Mouse (Mus musculus) ovary, postnatal 36 days (tissue): Measurements from ENCODE around the gene Pxylp1.

Experiments used
- DNase-seq: peaks from one replicate; pipeline ENCODE4 v3.0.0; 2022; ENCODE audit warnings: low spot score, mixed read lengths

Gene Pxylp1

GRCm38 (mm10) chr9:96860380-96861091, 31.9 kb downstream of the Pxylp1 start:
- no peak for DNase-seq

- no peak for DNase-seq
Measured at GRCm38 (mm10) chr9:96859027-96859426, 33.4 kb downstream of the Pxylp1 start.

GRCm38 (mm10) chr9:96857838-96858237, 34.6 kb downstream of the Pxylp1 start:
- no peak for DNase-seq

- no peak for DNase-seq
Measured at GRCm38 (mm10) chr9:96853300-96854186, 38.9 kb downstream of the Pxylp1 start.

- DNase-seq = no peak
Measured at GRCm38 (mm10) chr9:96851634-96852033, 40.8 kb downstream of the Pxylp1 start.

- DNase-seq = no peak
Measured at GRCm38 (mm10) chr9:96851036-96851435, 41.4 kb downstream of the Pxylp1 start.

- DNase-seq = no peak
Measured at GRCm38 (mm10) chr9:96849012-96849411, 43.5 kb downstream of the Pxylp1 start.

- no peak for DNase-seq
Measured at GRCm38 (mm10) chr9:96846361-96846760, 46.1 kb downstream of the Pxylp1 start.

- peak; percentile 21 for DNase-seq
Measured at GRCm38 (mm10) chr9:96844798-96845209, 47.7 kb downstream of the Pxylp1 start.

- no peak for DNase-seq
Measured at GRCm38 (mm10) chr9:96839376-96839775, 53.1 kb downstream of the Pxylp1 start.

GRCm38 (mm10) chr9:96838864-96839263, 53.6 kb downstream of the Pxylp1 start:
- DNase-seq = no peak

GRCm38 (mm10) chr9:96837781-96838420, 54.6 kb downstream of the Pxylp1 start:
- DNase-seq = no peak

- DNase-seq = no peak
Measured at GRCm38 (mm10) chr9:96836984-96837383, 55.5 kb downstream of the Pxylp1 start.

GRCm38 (mm10) chr9:96835374-96835921, 57.0 kb downstream of the Pxylp1 start:
- DNase-seq = no peak

- DNase-seq = no peak
Measured at GRCm38 (mm10) chr9:96833606-96834005, 58.9 kb downstream of the Pxylp1 start.

- DNase-seq = no peak
Measured at GRCm38 (mm10) chr9:96832516-96832915, 60.0 kb downstream of the Pxylp1 start.

- DNase-seq = no peak
Measured at GRCm38 (mm10) chr9:96830856-96831359, 61.6 kb downstream of the Pxylp1 start.

- DNase-seq = no peak
Measured at GRCm38 (mm10) chr9:96829682-96830081, 62.8 kb downstream of the Pxylp1 start.

- DNase-seq = no peak
Measured at GRCm38 (mm10) chr9:96828071-96828470, 64.4 kb downstream of the Pxylp1 start.

GRCm38 (mm10) chr9:96827002-96827785, 65.3 kb downstream of the Pxylp1 start:
- no peak for DNase-seq

GRCm38 (mm10) chr9:96824857-96825256, 67.6 kb downstream of the Pxylp1 start:
- DNase-seq = no peak
